Mouse (Mus musculus) macrophage (primary cell): ENCODE measurements around the gene Pcp2. TPM values are rescaled to one million over a fixed set of nuclear protein-coding genes. Genes with fewer than 3 reads are reported as not detected.
"Not testable (repeated sequence)": the region's sequence is repeated elsewhere in the genome, so short reads cannot be mapped to it uniquely, and the experiment has no call there.

Experiments
- H3K27ac ChIP-seq: fragments of 350-480 bp; formaldehyde crosslinking; 2 replicates; pipeline ENCODE4 v1.9.0; 2021
- H3K36me3 ChIP-seq: fragments of 350-480 bp; formaldehyde crosslinking; 2 replicates; pipeline ENCODE4 v1.9.0; 2021; ENCODE audit errors: inconsistent target
- H3K4me3 ChIP-seq: fragments of 350-480 bp; formaldehyde crosslinking; 2 replicates; pipeline ENCODE4 v1.9.0; 2021; ENCODE audit errors: inconsistent target
- H3K79me2 ChIP-seq: fragments of 350-480 bp; formaldehyde crosslinking; 2 replicates; pipeline ENCODE4 v1.9.0; 2021; ENCODE audit errors: inconsistent target
- WGBS: methylation state at CpG from one replicate; pipeline ENCODE4 v1.1.7; 2026; ENCODE audit warnings: inconsistent platforms; ENCODE audit not compliant: missing documents; 5-methylcytosine and 5-hydroxymethylcytosine counted together
- polyA plus RNA-seq: library from polyadenylated mRNA; stranded (reverse); fragments of 250-400 nt; gene quantifications from 3 replicates; pipeline ENCODE4 v1.2.4, GENCODE M21; 2018; ENCODE audit warnings: inconsistent platforms

Gene Pcp2
- polyA plus RNA-seq, 1 experiment from 2014 or later, result not detected

- Histone ChIP-seq H3K79me2 (no peaks in the 10 kb centered on the region), H3K36me3 (no peaks in the 10 kb centered on the region)
- WGBS, result 95% methylated on average over 1 of the region's 1 CpGs
Measured at GRCm38 (mm10) chr8:3599219-3599618, 26.1 kb downstream of the Pcp2 start.

GRCm38 (mm10) chr8:3598054-3598453, 27.3 kb downstream of the Pcp2 start:
- H3K4me3 ChIP-seq, result no peak overlapping the region
- H3K27ac ChIP-seq, result no peak overlapping the region
- H3K36me3 ChIP-seq, result no peaks in the 10 kb centered on the region
- 86% methylated on average over 3 of the region's 3 CpGs for WGBS
- no peaks in the 10 kb centered on the region for H3K79me2 ChIP-seq

More at GRCm38 (mm10) chr8:3599219-3599618, 26.1 kb downstream of the Pcp2 start:
- Histone ChIP-seq H3K27ac (no peak overlapping the region), H3K4me3 (no peak overlapping the region)

- Histone ChIP-seq H3K27ac (no peak overlapping the region), H3K79me2 (no peaks in the 10 kb centered on the region), H3K36me3 (no peaks in the 10 kb centered on the region), H3K4me3 (no peak overlapping the region)
- WGBS, result 93% methylated on average over 2 of the region's 2 CpGs
Measured at GRCm38 (mm10) chr8:3594466-3594865, 30.9 kb downstream of the Pcp2 start.

GRCm38 (mm10) chr8:3593470-3593869, 31.9 kb downstream of the Pcp2 start:
- Histone ChIP-seq H3K4me3 (no peak overlapping the region), H3K36me3 (no peaks in the 10 kb centered on the region), H3K27ac (no peak overlapping the region), H3K79me2 (no peaks in the 10 kb centered on the region)
- WGBS, result 71% methylated on average over 3 of the region's 3 CpGs

- no peak overlapping the region for H3K27ac ChIP-seq
- H3K36me3 ChIP-seq, result no peaks in the 10 kb centered on the region
- no peaks in the 10 kb centered on the region for H3K79me2 ChIP-seq
- H3K4me3 ChIP-seq, result no peak overlapping the region
- WGBS, result 40% methylated on average over 6 of the region's 11 CpGs
Measured at GRCm38 (mm10) chr8:3588258-3588633, 37.1 kb downstream of the Pcp2 start.

- H3K36me3 ChIP-seq, result no peaks in the 10 kb centered on the region
- no peak overlapping the region for H3K4me3 ChIP-seq
- 2% methylated on average over 67 of the region's 77 CpGs for WGBS
- no peak overlapping the region for H3K27ac ChIP-seq
- no peaks in the 10 kb centered on the region for H3K79me2 ChIP-seq
Measured at GRCm38 (mm10) chr8:3587391-3588257, 37.7 kb downstream of the Pcp2 start.

- no peaks in the 10 kb centered on the region for H3K36me3 ChIP-seq
- 3% methylated on average over 7 of the region's 7 CpGs for WGBS
- no peaks in the 10 kb centered on the region for H3K79me2 ChIP-seq
- H3K27ac ChIP-seq, result no peak within 1 kb of the TSS
- H3K4me3 ChIP-seq, result no peak within 1 kb of the TSS
Measured at GRCm38 (mm10) chr8:3586993-3587390, 38.4 kb downstream of the Pcp2 start, which contains the start of gene Camsap3. Gene Camsap3 (plus strand): TSS chr8:3587293.

- Histone ChIP-seq H3K36me3 (no peaks in the 10 kb centered on the region), H3K79me2 (no peaks in the 10 kb centered on the region), H3K27ac (no peak overlapping the region), H3K4me3 (no peak overlapping the region)
- 100% methylated on average over 2 of the region's 2 CpGs for WGBS
Measured at GRCm38 (mm10) chr8:3586452-3586851, 38.9 kb downstream of the Pcp2 start.

GRCm38 (mm10) chr8:3581961-3582360, 43.4 kb downstream of the Pcp2 start:
- WGBS, result 92% methylated on average over 1 of the region's 3 CpGs
- not testable (repeated sequence) for H3K36me3 ChIP-seq, H3K27ac ChIP-seq, H3K4me3 ChIP-seq, H3K79me2 ChIP-seq

- Histone ChIP-seq H3K4me3 (no peak overlapping the region), H3K36me3 (no peaks in the 10 kb centered on the region), H3K79me2 (no peaks in the 10 kb centered on the region), H3K27ac (no peak overlapping the region)
- WGBS, result 89% methylated on average over 9 of the region's 9 CpGs
Measured at GRCm38 (mm10) chr8:3579390-3580364, 45.7 kb downstream of the Pcp2 start.

- Histone ChIP-seq H3K27ac (no peak overlapping the region), H3K36me3 (no peaks in the 10 kb centered on the region), H3K79me2 (no peaks in the 10 kb centered on the region), H3K4me3 (no peak overlapping the region)
- WGBS, result 73% methylated on average over 15 of the region's 15 CpGs
Measured at GRCm38 (mm10) chr8:3576211-3576960, 49.0 kb downstream of the Pcp2 start.

- H3K27ac ChIP-seq, result no peak overlapping the region
- no peaks in the 10 kb centered on the region for H3K36me3 ChIP-seq
- WGBS, result 100% methylated on average over 3 of the region's 3 CpGs
- no peak overlapping the region for H3K4me3 ChIP-seq
- H3K79me2 ChIP-seq, result no peaks in the 10 kb centered on the region
Measured at GRCm38 (mm10) chr8:3574546-3574945, 50.8 kb downstream of the Pcp2 start.
